Mouse (Mus musculus) forebrain, embryonic 16.5 days (tissue): ENCODE measurements around the gene Vmac. TPM values are rescaled to one million over a fixed set of nuclear protein-coding genes. Genes with fewer than 3 reads are reported as not detected.
A peak's percentile ranks its signal among the peaks of the same experiment; 100 is the strongest.

ENCODE experiments used
- ATAC-seq: fragments of 200-750 bp; cut with Nextera tagmentation; 2 replicates; pipeline ENCODE4 v1.8.0; 2017; ENCODE audit warnings: mild to moderate bottlenecking, moderate library complexity
- H3K27ac ChIP-seq: fragments of 300-500 bp; sonication (generic); 2 replicates; pipeline ENCODE4 v1.5.1; 2014; ENCODE audit warnings: low read length, control low read depth
- H3K27me3 ChIP-seq: fragments of 300-500 bp; sonication (generic); replicated peaks from 2 replicates; pipeline ENCODE4 v1.6.1; 2014; ENCODE audit warnings: low read length; ENCODE audit not compliant: control insufficient read depth, insufficient read depth
- H3K36me3 ChIP-seq: fragments of 300-500 bp; sonication (generic); 2 replicates; pipeline ENCODE4 v1.6.1; 2014; ENCODE audit not compliant: control insufficient read depth, insufficient read depth
- H3K4me1 ChIP-seq: fragments of 300-500 bp; sonication (generic); replicated peaks from 2 replicates; pipeline ENCODE4 v1.6.1; 2014; ENCODE audit warnings: low read length; ENCODE audit not compliant: control insufficient read depth, insufficient read depth
- H3K4me2 ChIP-seq: fragments of 300-500 bp; sonication (generic); 2 replicates; pipeline ENCODE4 v1.6.1; 2014; ENCODE audit warnings: mild to moderate bottlenecking, low read length, control low read depth
- H3K4me3 ChIP-seq: fragments of 300-500 bp; sonication (generic); replicated peaks from 2 replicates; pipeline ENCODE4 v1.5.1; 2014; ENCODE audit warnings: mild to moderate bottlenecking, low read length, control low read depth
- H3K9ac ChIP-seq: fragments of 300-500 bp; sonication (generic); replicated peaks from 2 replicates; pipeline ENCODE4 v1.6.1; 2014; ENCODE audit warnings: low read depth, low read length, control low read depth
- H3K9me3 ChIP-seq: fragments of 300-500 bp; sonication (generic); 2 replicates; pipeline ENCODE4 v1.6.1; 2016; ENCODE audit warnings: low read length; ENCODE audit not compliant: control insufficient read depth
- WGBS: fragments of 180-500 bp; shearing (Covaris S2); extraction: QIAGEN DNeasy Blood & Tissue Kit; methylation state at CpG from one replicate; pipeline ENCODE4 v1.1.7; 2014; 5-methylcytosine and 5-hydroxymethylcytosine counted together
- polyA plus RNA-seq: library from polyadenylated mRNA; unstranded; fragments of >200 nt; fragmentation: Nextera tagmentation; extraction: Ambion mirVana; gene quantifications from 2 replicates; pipeline ENCODE4 v1.2.1, GENCODE M21; 2015

The Vmac gene
- polyA plus RNA-seq, 1 experiment from 2014 or later: 20.6 TPM

DNA sequence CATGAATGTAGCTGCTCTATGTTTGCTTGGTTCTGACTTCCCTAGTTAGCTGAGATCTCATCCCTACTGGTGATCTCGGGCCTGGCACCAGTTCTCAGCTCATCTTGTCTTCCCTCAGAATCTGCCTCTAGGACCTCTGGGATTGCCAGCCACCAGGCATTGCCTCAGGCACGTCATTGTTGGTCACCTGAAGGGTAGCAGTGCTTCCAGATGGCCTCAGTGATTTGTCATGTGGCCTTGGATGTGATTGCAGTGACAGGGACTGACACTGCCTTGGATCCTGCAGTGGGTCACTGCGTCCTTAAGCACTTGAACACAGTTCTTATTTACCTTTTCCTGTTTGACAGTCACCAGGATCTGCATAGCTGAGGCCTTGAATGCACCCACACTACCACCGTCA, 36.0 kb downstream of the Vmac start:
- Histone ChIP-seq H3K27me3 (no peaks in the 10 kb centered on the region), H3K9ac (no peak overlapping the region), H3K4me3 (no peak overlapping the region), H3K4me2 (no peak overlapping the region), H3K9me3 (no peaks in the 10 kb centered on the region), H3K4me1 (peaks cover 2% of the 10 kb centered on the region), H3K27ac (no peak overlapping the region), H3K36me3 (peaks cover 7% of the 10 kb centered on the region; the same call in 1 of the 2 replicates)
- 87% methylated on average over 4 of the region's 4 CpGs for whole genome bisulfite sequencing
- ATAC-seq: no peak

DNA sequence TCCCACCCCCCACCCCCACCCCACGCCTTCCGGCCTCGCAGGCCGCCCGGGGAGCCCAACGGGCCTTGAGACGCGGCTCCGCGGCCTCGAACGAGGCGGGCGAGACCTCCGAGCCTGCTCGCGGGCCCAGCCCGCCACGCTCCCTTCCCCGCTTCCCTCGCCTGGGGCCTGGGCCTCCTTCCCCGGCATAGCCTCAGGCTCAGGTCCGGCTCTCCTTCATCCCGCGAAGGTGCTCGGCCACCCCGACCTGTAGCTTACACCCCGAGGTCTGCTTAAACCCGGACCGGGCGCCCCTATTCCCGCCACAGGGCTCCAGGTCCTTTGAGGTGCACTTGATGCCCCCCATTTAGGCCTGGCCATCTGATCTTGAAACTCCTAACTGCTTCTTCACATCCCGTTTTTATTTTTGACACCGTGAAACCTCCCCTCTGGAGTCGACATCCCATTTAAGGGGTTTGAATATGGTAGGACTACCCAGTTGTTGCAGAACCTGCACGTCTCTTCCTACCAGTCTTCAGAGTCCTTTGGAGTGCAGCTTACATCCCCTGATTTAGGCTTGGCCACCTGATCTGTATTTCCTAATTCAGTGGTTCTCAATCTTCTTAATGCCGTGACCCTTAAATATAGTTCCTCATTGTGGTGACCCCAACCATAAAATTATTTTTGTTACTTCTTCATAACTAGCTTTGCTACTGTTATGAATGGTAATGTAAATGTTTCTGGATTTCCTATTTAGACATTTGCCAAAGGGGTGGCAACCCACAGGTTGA, 44.0 kb downstream of the Vmac start:
- Histone ChIP-seq H3K9ac (peak overlapping the region; percentile 90), H3K4me1 (peaks cover 31% of the 10 kb centered on the region), H3K36me3 (peaks cover 2% of the 10 kb centered on the region; the same call in 1 of the 2 replicates), H3K9me3 (no peaks in the 10 kb centered on the region), H3K27me3 (no peaks in the 10 kb centered on the region), H3K4me2 (peak overlapping the region; percentile 65), H3K27ac (peak overlapping the region; percentile 80), H3K4me3 (peak overlapping the region; percentile 58)
- peak; percentile 22 for ATAC-seq
- WGBS: 2% methylated on average over 27 of the region's 37 CpGs

- peak within 1 kb of the TSS; percentile 86 for H3K27ac ChIP-seq
- peaks cover 37% of the 10 kb centered on the region for H3K4me1 ChIP-seq
- no peaks in the 10 kb centered on the region for H3K27me3 ChIP-seq
- ATAC-seq: peak; percentile 91
- H3K9me3 ChIP-seq: no peaks in the 10 kb centered on the region
- H3K4me3 ChIP-seq: peak within 1 kb of the TSS; percentile 58
- H3K9ac ChIP-seq: peak within 1 kb of the TSS; percentile 90
- peak within 1 kb of the TSS; percentile 89 for H3K4me2 ChIP-seq
- H3K36me3 ChIP-seq: peaks cover 2% of the 10 kb centered on the region; the same call in 1 of the 2 replicates
- under 1% methylated on average over 47 of the region's 66 CpGs for WGBS
These were observed 44.7 kb downstream of the Vmac start, which contains the start of gene Ranbp3 for GRCm38 (mm10) chr17:56672941-56673646. Gene Ranbp3 (plus strand): TSS chr17:56673294.

DNA sequence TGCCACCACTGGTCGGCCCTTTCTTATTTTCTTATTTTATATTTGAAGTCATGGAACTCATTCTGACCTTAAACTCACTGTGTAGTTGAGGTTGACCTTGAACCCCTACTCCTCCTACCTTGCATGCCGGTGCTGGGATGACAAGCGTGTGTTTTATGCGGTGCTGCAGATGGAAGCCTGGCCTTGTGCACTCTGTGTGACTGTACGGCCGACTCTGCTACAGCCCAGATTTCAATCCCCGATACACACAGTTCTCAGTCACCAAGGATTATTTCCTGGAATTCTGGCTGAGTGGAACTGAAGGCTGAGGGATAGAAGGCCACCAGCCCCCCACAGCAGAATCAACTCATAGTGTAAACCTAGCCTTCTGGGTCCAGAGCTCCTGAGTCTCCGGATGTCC, 48.1 kb downstream of the Vmac start:
- 86% methylated on average over 8 of the region's 8 CpGs for WGBS
- Histone ChIP-seq H3K36me3 (no peaks in the 10 kb centered on the region), H3K4me1 (peaks cover 19% of the 10 kb centered on the region), H3K27ac (no peak overlapping the region), H3K27me3 (no peaks in the 10 kb centered on the region), H3K4me2 (no peak overlapping the region), H3K4me3 (no peak overlapping the region), H3K9me3 (no peaks in the 10 kb centered on the region), H3K9ac (no peak overlapping the region)
- no peak for ATAC-seq

GRCm38 (mm10) chr17:56668384-56669144, 49.3 kb downstream of the Vmac start:
- 0 out of 2 replicates have a peak, but pooled peaks have one; percentile 9 for ATAC-seq
- H3K4me1 ChIP-seq: peaks cover 11% of the 10 kb centered on the region
- WGBS: 4% methylated on average over 31 of the region's 31 CpGs
- no peaks in the 10 kb centered on the region for H3K36me3 ChIP-seq
- peak overlapping the region; percentile 40 for H3K4me3 ChIP-seq
- no peaks in the 10 kb centered on the region for H3K27me3 ChIP-seq
- H3K9me3 ChIP-seq: no peaks in the 10 kb centered on the region
- H3K4me2 ChIP-seq: peak overlapping the region; percentile 76
- peak overlapping the region; percentile 38 for H3K9ac ChIP-seq
- H3K27ac ChIP-seq: no peak overlapping the region

GRCm38 (mm10) chr17:56667591-56667990, 50.2 kb downstream of the Vmac start:
- Histone ChIP-seq H3K27me3 (no peaks in the 10 kb centered on the region), H3K4me1 (peaks cover 9% of the 10 kb centered on the region), H3K9ac (no peak overlapping the region), H3K4me3 (no peak overlapping the region), H3K9me3 (no peaks in the 10 kb centered on the region), H3K27ac (no peak overlapping the region), H3K4me2 (no peak overlapping the region), H3K36me3 (no peaks in the 10 kb centered on the region)
- 67% methylated on average over 3 of the region's 3 CpGs for WGBS
- ATAC-seq: no peak

- H3K4me3 ChIP-seq: no peak overlapping the region
- ATAC-seq: no peak
- H3K27me3 ChIP-seq: no peaks in the 10 kb centered on the region
These were observed 51.4 kb downstream of the Vmac start for GRCm38 (mm10) chr17:56666384-56666783.

DNA sequence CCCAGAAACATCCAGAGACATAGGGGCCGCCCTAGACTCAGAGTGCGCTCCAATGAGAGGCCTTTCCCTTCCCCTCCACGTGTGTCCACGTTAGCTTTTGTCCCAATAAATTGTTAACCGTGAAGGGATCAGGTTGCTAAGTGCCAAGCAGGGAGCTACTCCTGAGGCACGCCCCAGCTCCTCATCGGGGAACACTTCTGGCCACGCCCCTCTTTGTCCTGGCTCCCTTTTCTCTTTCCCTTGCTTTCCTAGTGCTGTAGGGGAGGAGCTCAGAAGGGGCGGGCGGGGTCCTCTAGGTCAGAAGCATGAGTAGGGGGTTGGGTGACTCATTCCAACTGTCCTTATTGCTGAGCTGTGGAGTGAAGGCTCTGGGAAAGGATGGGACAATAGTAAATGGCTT, 53.5 kb downstream of the Vmac start:
- H3K4me3 ChIP-seq: no peak overlapping the region
- no peak overlapping the region for H3K4me2 ChIP-seq
- 1% methylated on average over 10 of the region's 10 CpGs for WGBS
- H3K36me3 ChIP-seq: no peaks in the 10 kb centered on the region
- ATAC-seq: no peak; the same call in 1 of the 2 replicates
- no peak overlapping the region for H3K27ac ChIP-seq
- H3K4me1 ChIP-seq: peaks cover 6% of the 10 kb centered on the region
- no peaks in the 10 kb centered on the region for H3K9me3 ChIP-seq
- no peak overlapping the region for H3K9ac ChIP-seq
- no peaks in the 10 kb centered on the region for H3K27me3 ChIP-seq

More at GRCm38 (mm10) chr17:56666384-56666783, 51.4 kb downstream of the Vmac start:
- H3K4me2 ChIP-seq: no peak overlapping the region
- 89% methylated on average over 4 of the region's 4 CpGs for WGBS
- no peak overlapping the region for H3K27ac ChIP-seq
- H3K36me3 ChIP-seq: no peaks in the 10 kb centered on the region
- no peaks in the 10 kb centered on the region for H3K9me3 ChIP-seq
- H3K9ac ChIP-seq: no peak overlapping the region
- H3K4me1 ChIP-seq: peaks cover 6% of the 10 kb centered on the region
